Mouse (Mus musculus): ENCODE measurements at regions not wholly inside any gene's neighbourhood (a gene's known extent, or its start where the extent isn't known, plus 50 kb on each side); places are given as distances from the start of the nearest gene placed in this dataset.

DNA sequence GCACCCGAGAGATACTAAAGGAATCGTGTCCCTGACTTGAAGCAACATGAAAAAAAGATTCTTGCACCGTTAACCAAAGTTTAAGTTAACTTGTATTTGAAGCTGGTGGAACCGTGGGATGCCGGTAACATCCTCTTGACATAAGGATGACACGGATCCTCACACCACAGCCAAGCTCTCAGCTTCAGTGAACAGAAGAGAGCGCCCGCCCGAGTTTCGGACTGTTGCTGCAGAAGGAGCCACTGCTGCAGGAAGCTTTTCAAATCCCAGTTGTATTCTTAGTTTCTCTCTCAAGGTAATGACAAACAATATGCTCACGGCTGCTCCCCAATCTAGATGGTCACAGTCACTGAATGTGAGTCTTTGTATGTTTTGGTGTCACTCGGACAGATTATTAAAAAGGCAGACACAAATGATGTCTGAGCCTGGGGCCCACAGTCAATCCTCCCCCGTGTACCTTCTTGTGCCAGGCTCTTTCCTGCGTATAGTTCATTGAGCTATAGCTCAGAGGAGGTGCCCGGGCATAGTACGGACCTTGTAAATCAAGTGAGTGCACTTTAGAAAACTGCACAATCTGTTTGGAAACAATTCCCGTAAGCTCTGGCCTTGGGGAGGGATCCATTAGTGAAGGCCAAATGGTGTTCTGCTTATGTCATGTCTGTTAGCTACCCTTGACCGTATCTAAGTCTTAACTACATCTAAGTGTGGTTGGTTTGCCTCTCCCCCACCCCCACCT, 99.3 kb upstream of the Ankrd55 start:
- ATAC-seq (replicated peaks; ENCODE audit: low read depth, poor library complexity, severe bottlenecking), result no peak

DNA sequence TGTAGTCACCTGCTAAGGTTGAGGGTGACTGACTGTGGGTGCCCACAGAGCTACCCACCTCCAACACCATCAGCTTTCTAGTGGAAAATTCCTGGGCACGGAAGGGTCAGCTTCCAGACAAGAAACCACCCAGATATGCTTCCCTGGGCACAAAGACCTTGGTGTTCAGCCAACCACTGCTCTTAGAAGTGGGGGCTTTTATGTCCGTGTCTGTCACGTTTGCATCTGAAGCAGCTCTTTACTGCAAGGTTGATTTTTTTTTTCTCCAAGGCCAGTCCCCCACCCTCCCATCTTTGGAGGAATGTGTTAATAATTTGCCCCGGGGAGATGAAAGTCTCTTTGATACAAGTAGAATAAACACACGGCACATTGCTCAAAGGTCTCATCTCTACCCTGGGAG, 98.6 kb upstream of the Ankrd55 start:
- ATAC-seq (replicated peaks; ENCODE audit: low read depth, poor library complexity, severe bottlenecking), result no peak

GRCm38 (mm10) chr13:112192192-112192905, 95.9 kb upstream of the Ankrd55 start:
- ATAC-seq (replicated peaks; ENCODE audit: low read depth, poor library complexity, severe bottlenecking), result no peak

DNA sequence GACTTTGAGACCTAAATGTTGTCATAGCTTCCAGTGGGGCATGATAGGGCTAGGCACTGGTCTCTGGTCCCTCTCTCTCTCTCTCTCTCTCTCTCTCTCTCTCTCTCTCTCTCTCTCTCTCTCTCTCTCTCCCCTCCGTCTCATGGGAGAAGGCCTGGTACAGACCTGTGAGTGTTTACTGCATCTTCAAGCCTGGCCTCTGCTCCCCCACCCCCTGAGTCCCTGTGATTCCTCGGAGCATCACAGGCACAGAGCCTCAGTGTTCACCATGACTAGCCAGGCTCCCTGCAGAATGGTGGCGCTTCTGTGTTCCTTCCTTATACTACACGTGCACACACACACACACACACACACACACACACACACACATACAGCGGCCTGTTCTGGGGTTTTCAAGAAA, 94.6 kb upstream of the Ankrd55 start:
- ATAC-seq (replicated peaks; ENCODE audit: low read depth, poor library complexity, severe bottlenecking), result no peak

DNA sequence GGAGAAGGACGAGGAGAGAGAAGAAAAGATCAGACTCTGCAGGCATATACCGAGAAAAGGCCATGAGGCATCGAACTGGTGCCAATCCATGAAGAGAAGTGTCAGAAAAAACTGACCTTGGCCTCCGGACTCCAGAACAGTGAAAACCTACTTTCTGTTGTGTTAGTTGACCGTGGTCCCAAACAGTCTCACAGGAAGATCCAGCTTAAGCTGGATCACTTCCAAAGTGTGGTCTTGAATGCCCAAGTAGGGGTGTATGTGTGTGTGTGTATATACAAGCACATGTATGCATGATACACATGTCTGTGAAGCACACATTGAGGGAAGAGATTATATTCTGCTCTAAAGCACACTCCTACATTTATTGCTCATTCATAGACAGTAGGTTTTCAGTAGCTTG, 93.3 kb upstream of the Ankrd55 start:
- ATAC-seq (replicated peaks; ENCODE audit: low read depth, poor library complexity, severe bottlenecking), result no peak

- ATAC-seq (replicated peaks; ENCODE audit: low read depth, poor library complexity, severe bottlenecking), result 0 out of 2 replicates have a peak, but pooled peaks have one; percentile 25
Observed at GRCm38 (mm10) chr13:112196789-112197188, 91.5 kb upstream of the Ankrd55 start.

DNA sequence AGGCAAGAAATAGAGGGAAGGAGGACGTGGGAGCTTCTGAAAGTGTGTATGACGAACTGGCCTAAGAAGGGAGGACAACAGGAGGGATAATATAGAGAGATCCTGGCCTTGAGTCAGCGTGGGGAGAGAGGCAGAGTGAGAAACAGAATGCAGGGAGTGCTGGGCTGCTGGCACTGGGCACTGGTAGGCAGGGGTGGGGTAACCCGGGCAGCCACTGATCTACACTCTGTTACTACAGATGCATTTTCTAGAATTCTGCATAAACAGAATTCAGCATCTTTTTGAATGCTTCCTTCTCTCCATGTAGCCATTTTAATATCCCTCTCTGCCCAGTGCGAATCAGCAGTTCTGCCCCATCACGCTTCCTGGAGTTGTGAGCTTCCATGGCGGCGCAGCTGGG, 84.5 kb upstream of the Ankrd55 start:
- ATAC-seq (replicated peaks; ENCODE audit: low read depth, poor library complexity, severe bottlenecking), result no peak

GRCm38 (mm10) chr13:112204204-112204603, 84.0 kb upstream of the Ankrd55 start:
- ATAC-seq (replicated peaks; ENCODE audit: low read depth, poor library complexity, severe bottlenecking), result no peak

GRCm38 (mm10) chr13:112204813-112205212, 83.4 kb upstream of the Ankrd55 start:
- ATAC-seq (replicated peaks; ENCODE audit: low read depth, poor library complexity, severe bottlenecking), result no peak

DNA sequence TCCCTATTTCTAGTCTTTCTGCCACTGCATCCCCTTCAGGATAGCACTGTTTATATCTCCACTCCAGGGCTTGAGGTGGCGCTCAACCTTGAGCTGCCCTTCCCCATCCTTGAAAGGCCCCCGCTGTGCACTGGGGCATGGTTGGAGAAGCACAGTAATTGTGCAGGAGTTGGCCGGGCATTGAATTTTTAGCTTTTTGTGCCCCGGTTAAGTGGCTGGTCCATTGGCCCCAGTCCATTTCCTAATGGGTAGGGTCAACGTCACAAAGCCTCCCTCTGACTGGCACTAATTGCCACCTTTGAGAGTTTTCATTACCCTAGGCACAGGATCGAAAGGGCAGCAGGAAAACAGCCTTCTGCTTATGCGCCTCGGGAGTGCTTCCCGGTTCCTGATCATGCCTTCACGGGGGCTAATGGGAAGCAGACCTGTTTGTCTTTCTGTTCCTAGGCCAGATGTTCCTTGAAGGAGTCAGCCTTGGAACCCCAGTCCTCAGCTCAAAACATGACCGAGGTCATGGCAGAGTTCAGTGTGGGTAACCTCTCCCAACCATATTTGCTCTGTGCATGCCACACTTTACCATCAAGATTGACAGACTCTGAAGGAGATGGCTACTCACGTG, 80.5 kb upstream of the Ankrd55 start:
- no peak for ATAC-seq (replicated peaks; ENCODE audit: low read depth, poor library complexity, severe bottlenecking)

GRCm38 (mm10) chr13:112211841-112212240, 76.4 kb upstream of the Ankrd55 start:
- no peak for ATAC-seq (replicated peaks; ENCODE audit: low read depth, poor library complexity, severe bottlenecking)

DNA sequence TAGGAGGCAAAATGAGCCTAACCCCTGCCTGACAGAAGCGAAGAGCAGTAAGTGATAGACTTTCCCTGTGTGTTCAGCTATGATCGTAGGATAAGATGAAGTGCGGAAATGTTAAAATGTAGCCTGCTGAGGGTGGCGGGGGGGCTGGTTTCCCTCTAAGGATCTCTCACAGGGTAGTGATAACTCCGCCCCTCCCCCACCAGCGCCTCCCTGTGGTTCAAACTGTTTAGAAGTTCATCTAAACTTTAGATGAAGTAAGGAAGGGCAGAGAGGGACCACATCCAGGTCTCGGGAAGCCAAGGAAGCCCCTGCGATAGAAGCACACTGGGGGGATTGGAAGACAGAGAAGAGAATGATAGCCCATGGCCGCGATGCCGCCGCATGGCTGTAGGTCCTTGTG, 75.9 kb upstream of the Ankrd55 start:
- ATAC-seq (replicated peaks; ENCODE audit: low read depth, poor library complexity, severe bottlenecking), result no peak

DNA sequence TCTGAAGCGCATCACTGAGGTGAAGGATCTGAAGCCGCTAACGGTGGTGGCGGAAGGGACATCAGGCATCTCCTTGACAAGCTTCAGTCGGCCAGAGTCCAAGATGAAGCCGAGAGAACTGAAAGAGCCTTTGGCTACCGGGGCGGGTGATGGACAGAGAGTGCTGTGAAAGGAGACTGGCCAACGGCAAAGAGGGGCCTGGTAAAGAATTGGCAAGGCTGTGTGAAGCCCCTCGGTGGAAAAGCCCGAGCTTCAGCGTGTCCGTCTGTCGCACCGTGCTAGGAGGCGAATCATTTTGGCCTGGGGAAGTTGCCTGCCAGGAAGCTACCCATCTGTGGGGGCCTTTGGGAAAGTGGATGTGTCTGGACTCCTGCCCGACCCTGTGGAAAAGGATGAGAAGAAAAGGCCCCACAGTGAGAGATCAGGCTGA, 74.6 kb upstream of the Ankrd55 start:
- ATAC-seq (replicated peaks; ENCODE audit: low read depth, poor library complexity, severe bottlenecking), result no peak

- no peak for ATAC-seq (replicated peaks; ENCODE audit: low read depth, poor library complexity, severe bottlenecking)
Observed at GRCm38 (mm10) chr13:112216084-112216483, 72.2 kb upstream of the Ankrd55 start.

GRCm38 (mm10) chr13:112218389-112218788, 69.9 kb upstream of the Ankrd55 start:
- no peak for ATAC-seq (replicated peaks; ENCODE audit: low read depth, poor library complexity, severe bottlenecking)

- ATAC-seq (replicated peaks; ENCODE audit: low read depth, poor library complexity, severe bottlenecking), result no peak
Observed at GRCm38 (mm10) chr13:112220184-112220583, 68.1 kb upstream of the Ankrd55 start.

- no peak for ATAC-seq (replicated peaks; ENCODE audit: low read depth, poor library complexity, severe bottlenecking)
Observed at GRCm38 (mm10) chr13:112223616-112224015, 64.6 kb upstream of the Ankrd55 start.

GRCm38 (mm10) chr13:112227766-112228165, 60.5 kb upstream of the Ankrd55 start:
- ATAC-seq (replicated peaks; ENCODE audit: low read depth, poor library complexity, severe bottlenecking), result no peak

DNA sequence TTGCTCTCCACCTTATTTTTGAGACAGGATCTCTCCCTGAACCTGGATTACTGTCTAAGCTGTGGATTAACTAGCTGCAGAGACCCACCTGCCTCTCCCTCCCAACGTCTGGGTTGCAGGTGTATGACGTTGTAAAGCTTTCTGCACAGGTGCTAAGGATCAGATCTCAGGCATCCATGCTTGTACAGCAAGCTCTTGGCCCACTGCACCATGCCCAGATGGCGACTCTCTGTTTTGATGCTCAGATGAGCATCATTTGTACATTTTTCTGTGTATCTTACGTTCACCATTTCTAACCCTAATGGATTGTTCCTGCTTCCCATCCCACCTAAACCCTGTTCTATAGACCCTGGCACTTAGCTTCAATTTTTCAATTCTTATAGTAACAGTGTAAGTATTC, 59.4 kb upstream of the Ankrd55 start:
- no peak for ATAC-seq (replicated peaks; ENCODE audit: low read depth, poor library complexity, severe bottlenecking)

DNA sequence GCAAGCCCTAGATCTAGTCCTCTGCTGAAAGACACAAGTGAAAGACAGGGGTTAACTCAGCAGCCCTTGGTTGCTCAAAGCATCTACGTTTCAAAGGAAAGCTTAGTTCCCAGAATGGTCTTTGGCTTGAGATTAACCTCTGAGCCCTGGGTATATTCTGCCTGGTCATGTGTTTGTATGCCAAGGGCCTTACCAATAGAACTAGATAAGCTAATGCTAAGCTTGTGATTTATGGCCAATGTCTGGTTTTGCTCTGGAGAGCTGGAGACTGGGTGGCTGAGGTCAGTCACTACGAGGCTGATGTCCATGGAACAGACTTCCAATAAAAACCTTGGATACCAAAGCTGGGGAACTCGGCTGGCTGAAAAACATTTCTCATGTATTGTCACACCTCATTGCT, 58.1 kb upstream of the Ankrd55 start:
- no peak for ATAC-seq (replicated peaks; ENCODE audit: low read depth, poor library complexity, severe bottlenecking)

DNA sequence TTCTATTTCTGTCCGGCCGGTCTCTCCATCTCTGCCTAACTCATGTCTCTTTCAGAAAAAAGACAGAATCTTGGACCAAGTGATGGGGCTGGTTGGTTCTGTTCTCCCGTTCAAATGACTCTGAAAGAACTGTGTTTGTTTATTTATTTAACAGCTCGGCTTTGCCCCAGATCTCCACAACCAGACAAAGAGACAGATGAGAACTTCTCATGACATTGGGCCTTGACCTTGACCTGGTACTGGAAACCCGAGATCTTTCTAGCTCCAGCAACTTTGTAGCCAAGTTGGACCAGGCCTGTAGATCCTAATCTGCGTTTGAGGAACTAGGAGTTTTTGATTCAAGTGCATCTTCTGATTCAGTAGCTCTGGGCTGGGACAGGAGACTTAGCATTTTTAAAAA, 53.6 kb upstream of the Ankrd55 start:
- no peak for ATAC-seq (replicated peaks; ENCODE audit: low read depth, poor library complexity, severe bottlenecking)

All from common myeloid progenitor, adult 5-6 weeks (primary cell).